Mouse (Mus musculus): ENCODE data around the gene Ifna15. TPM values are rescaled to one million over a fixed set of nuclear protein-coding genes. Genes with fewer than 3 reads are reported as not detected.

Gene Ifna15
- not detected for polyA plus RNA-seq (2014; fragmentation: Illumina TruSeq; extraction: RNeasy Lipid Tissue Mini Kit (QIAGEN cat#74804); ENCODE audit: low read depth, low replicate concordance)

DNA sequence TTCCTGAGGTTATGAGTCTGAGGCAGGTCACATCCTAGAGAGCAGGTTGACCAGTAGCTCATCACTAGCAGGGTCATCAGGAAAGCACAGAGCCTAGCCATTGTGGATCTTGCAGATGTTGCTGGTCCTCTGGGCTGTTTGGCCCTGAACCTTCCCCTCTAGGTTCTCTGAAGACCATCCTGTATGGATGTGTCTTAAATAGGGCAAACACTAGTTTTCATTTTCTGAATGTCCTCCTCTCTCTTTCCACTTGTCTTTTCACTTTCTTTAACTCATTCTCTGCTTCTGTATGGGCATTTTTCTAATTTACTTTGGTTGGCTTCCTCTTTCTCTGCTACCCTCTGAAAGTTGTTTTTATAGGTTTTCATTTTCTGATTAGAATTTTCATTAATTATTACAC is at the start of gene Ifna15:
Ifna15 (minus strand) TSS at position 101 of the 400 bp plus-strand sequence.

DNA sequence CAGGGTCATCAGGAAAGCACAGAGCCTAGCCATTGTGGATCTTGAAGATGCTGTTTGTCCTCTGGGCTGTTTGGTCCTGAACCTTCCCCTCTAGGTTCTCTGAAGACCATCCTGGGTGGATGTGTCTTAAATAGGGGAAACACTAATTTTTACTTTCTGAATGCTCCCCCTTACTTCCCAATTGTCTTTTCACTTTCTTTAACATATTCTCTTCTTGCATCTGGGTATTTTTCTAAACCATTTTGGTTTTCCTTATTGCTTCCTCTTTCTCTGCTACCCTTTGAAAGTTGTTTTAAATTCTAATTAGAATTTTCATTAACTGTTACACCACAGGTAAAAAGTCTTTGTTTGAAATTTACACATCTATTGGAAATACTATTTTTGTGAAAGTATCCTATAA is 45.2 kb upstream of the Ifna15 start, which contains the start of gene Ifna12:
Ifna12 (minus strand) TSS at position 101 of the 400 bp plus-strand sequence.

GRCm38 (mm10) chr4:88592285-88592684 is 34.2 kb upstream of the Ifna15 start, which contains the start of gene Ifna9:
Ifna9 (minus strand) TSS chr4:88592385.

DNA sequence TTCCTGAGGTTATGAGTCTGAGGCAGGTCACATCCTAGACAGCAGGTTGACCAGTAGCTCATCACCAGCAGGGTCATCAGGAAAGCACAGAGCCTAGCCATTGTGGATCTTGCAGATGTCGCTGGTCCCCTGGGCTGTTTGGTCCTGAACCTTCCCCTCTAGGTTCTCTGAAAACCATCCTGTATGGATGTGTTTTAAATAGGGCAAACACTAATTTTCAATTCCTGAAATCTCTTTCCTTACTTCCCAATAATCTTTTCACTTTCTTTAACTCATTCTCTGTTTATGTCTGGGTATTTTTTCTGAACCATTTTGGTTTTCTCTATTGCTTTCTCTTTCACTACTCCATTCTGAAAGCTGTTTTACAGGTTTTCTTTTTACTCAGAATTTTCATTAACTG is 13.7 kb upstream of the Ifna15 start, which contains the start of gene Ifna14:
Ifna14 (minus strand) TSS at position 101 of the 400 bp plus-strand sequence.

GRCm38 (mm10) chr4:88522674-88523073 is 35.4 kb downstream of the Ifna15 start, which contains the start of gene Ifnb1:
Ifnb1 (minus strand) TSS chr4:88522774.

Other genes with a start within 250 kb of the Ifna15 start
- gene Hacd4, start 119.3 kb downstream of the Ifna15 start, polyA plus RNA-seq (2014; fragmentation: Illumina TruSeq; extraction: RNeasy Lipid Tissue Mini Kit (QIAGEN cat#74804); ENCODE audit: low read depth, low replicate concordance): 2.4 TPM
- not detected for gene Ifnb1, start 35.5 kb downstream of the Ifna15 start, polyA plus RNA-seq (2014; fragmentation: Illumina TruSeq; extraction: RNeasy Lipid Tissue Mini Kit (QIAGEN cat#74804); ENCODE audit: low read depth, low replicate concordance)
- not detected for gene Ifna14, start 13.6 kb upstream of the Ifna15 start, polyA plus RNA-seq (2014; fragmentation: Illumina TruSeq; extraction: RNeasy Lipid Tissue Mini Kit (QIAGEN cat#74804); ENCODE audit: low read depth, low replicate concordance)
- not detected for gene Ifna9, start 34.1 kb upstream of the Ifna15 start, polyA plus RNA-seq (2014; fragmentation: Illumina TruSeq; extraction: RNeasy Lipid Tissue Mini Kit (QIAGEN cat#74804); ENCODE audit: low read depth, low replicate concordance)
- not detected for gene Ifna12, start 45.1 kb upstream of the Ifna15 start, polyA plus RNA-seq (2014; fragmentation: Illumina TruSeq; extraction: RNeasy Lipid Tissue Mini Kit (QIAGEN cat#74804); ENCODE audit: low read depth, low replicate concordance)
- gene C87499, start 76.2 kb upstream of the Ifna15 start, polyA plus RNA-seq (2014; fragmentation: Illumina TruSeq; extraction: RNeasy Lipid Tissue Mini Kit (QIAGEN cat#74804); ENCODE audit: low read depth, low replicate concordance): not detected
- gene Ifna13, start 86.2 kb upstream of the Ifna15 start, polyA plus RNA-seq (2014; fragmentation: Illumina TruSeq; extraction: RNeasy Lipid Tissue Mini Kit (QIAGEN cat#74804); ENCODE audit: low read depth, low replicate concordance): not detected
- gene Ifna16, start 118.7 kb upstream of the Ifna15 start, polyA plus RNA-seq (2014; fragmentation: Illumina TruSeq; extraction: RNeasy Lipid Tissue Mini Kit (QIAGEN cat#74804); ENCODE audit: low read depth, low replicate concordance): not detected
- gene Ifna2, start 125.7 kb upstream of the Ifna15 start, polyA plus RNA-seq (2014; fragmentation: Illumina TruSeq; extraction: RNeasy Lipid Tissue Mini Kit (QIAGEN cat#74804); ENCODE audit: low read depth, low replicate concordance): not detected
- not detected for gene Ifnab, start 133.1 kb upstream of the Ifna15 start, polyA plus RNA-seq (2014; fragmentation: Illumina TruSeq; extraction: RNeasy Lipid Tissue Mini Kit (QIAGEN cat#74804); ENCODE audit: low read depth, low replicate concordance)
- gene Gm26566, start 163.6 kb upstream of the Ifna15 start, polyA plus RNA-seq (2014; fragmentation: Illumina TruSeq; extraction: RNeasy Lipid Tissue Mini Kit (QIAGEN cat#74804); ENCODE audit: low read depth, low replicate concordance): not detected
- gene Klhl9, start 164.2 kb upstream of the Ifna15 start, polyA plus RNA-seq (2014; fragmentation: Illumina TruSeq; extraction: RNeasy Lipid Tissue Mini Kit (QIAGEN cat#74804); ENCODE audit: low read depth, low replicate concordance): 41.4 TPM
- not detected for gene Gm13271, start 196.6 kb upstream of the Ifna15 start, polyA plus RNA-seq (2014; fragmentation: Illumina TruSeq; extraction: RNeasy Lipid Tissue Mini Kit (QIAGEN cat#74804); ENCODE audit: low read depth, low replicate concordance)
- gene Gm13283, start 201.9 kb upstream of the Ifna15 start, polyA plus RNA-seq (2014; fragmentation: Illumina TruSeq; extraction: RNeasy Lipid Tissue Mini Kit (QIAGEN cat#74804); ENCODE audit: low read depth, low replicate concordance): not detected
- not detected for gene Gm13290, start 215.6 kb upstream of the Ifna15 start, polyA plus RNA-seq (2014; fragmentation: Illumina TruSeq; extraction: RNeasy Lipid Tissue Mini Kit (QIAGEN cat#74804); ENCODE audit: low read depth, low replicate concordance)
- not detected for gene Gm13289, start 218.7 kb upstream of the Ifna15 start, polyA plus RNA-seq (2014; fragmentation: Illumina TruSeq; extraction: RNeasy Lipid Tissue Mini Kit (QIAGEN cat#74804); ENCODE audit: low read depth, low replicate concordance)
- not detected for gene Gm13272, start 221.6 kb upstream of the Ifna15 start, polyA plus RNA-seq (2014; fragmentation: Illumina TruSeq; extraction: RNeasy Lipid Tissue Mini Kit (QIAGEN cat#74804); ENCODE audit: low read depth, low replicate concordance)
- not detected for gene Ifnz, start 223.9 kb upstream of the Ifna15 start, polyA plus RNA-seq (2014; fragmentation: Illumina TruSeq; extraction: RNeasy Lipid Tissue Mini Kit (QIAGEN cat#74804); ENCODE audit: low read depth, low replicate concordance)
- not detected for gene Gm13276, start 227.5 kb upstream of the Ifna15 start, polyA plus RNA-seq (2014; fragmentation: Illumina TruSeq; extraction: RNeasy Lipid Tissue Mini Kit (QIAGEN cat#74804); ENCODE audit: low read depth, low replicate concordance)
- gene Gm13277, start 230.4 kb upstream of the Ifna15 start, polyA plus RNA-seq (2014; fragmentation: Illumina TruSeq; extraction: RNeasy Lipid Tissue Mini Kit (QIAGEN cat#74804); ENCODE audit: low read depth, low replicate concordance): not detected
- not detected for gene Gm13278, start 233.3 kb upstream of the Ifna15 start, polyA plus RNA-seq (2014; fragmentation: Illumina TruSeq; extraction: RNeasy Lipid Tissue Mini Kit (QIAGEN cat#74804); ENCODE audit: low read depth, low replicate concordance)
- gene Gm13275, start 236.2 kb upstream of the Ifna15 start, polyA plus RNA-seq (2014; fragmentation: Illumina TruSeq; extraction: RNeasy Lipid Tissue Mini Kit (QIAGEN cat#74804); ENCODE audit: low read depth, low replicate concordance): not detected
- not detected for gene Gm13279, start 239.2 kb upstream of the Ifna15 start, polyA plus RNA-seq (2014; fragmentation: Illumina TruSeq; extraction: RNeasy Lipid Tissue Mini Kit (QIAGEN cat#74804); ENCODE audit: low read depth, low replicate concordance)
- gene Gm13285, start 241.4 kb upstream of the Ifna15 start, polyA plus RNA-seq (2014; fragmentation: Illumina TruSeq; extraction: RNeasy Lipid Tissue Mini Kit (QIAGEN cat#74804); ENCODE audit: low read depth, low replicate concordance): not detected
- gene Gm13287, start 245.0 kb upstream of the Ifna15 start, polyA plus RNA-seq (2014; fragmentation: Illumina TruSeq; extraction: RNeasy Lipid Tissue Mini Kit (QIAGEN cat#74804); ENCODE audit: low read depth, low replicate concordance): not detected
- not detected for gene Gm13288, start 247.3 kb upstream of the Ifna15 start, polyA plus RNA-seq (2014; fragmentation: Illumina TruSeq; extraction: RNeasy Lipid Tissue Mini Kit (QIAGEN cat#74804); ENCODE audit: low read depth, low replicate concordance)